Mouse (Mus musculus): ENCODE measurements around the gene Peli1. TPM values are rescaled to one million over a fixed set of nuclear protein-coding genes. Genes with fewer than 3 reads are reported as not detected.
A peak's percentile ranks its signal among the peaks of the same experiment; 100 is the strongest.

The Peli1 gene
- total RNA-seq, 2 experiments from 2014 or later = 11.3 to 15.9 TPM

- ATAC-seq (replicated peaks; ENCODE audit: poor library complexity, severe bottlenecking) = peak; percentile 43
Observed at GRCm38 (mm10) chr11:21091428-21092405, 626 bp downstream of the Peli1 start.

DNA sequence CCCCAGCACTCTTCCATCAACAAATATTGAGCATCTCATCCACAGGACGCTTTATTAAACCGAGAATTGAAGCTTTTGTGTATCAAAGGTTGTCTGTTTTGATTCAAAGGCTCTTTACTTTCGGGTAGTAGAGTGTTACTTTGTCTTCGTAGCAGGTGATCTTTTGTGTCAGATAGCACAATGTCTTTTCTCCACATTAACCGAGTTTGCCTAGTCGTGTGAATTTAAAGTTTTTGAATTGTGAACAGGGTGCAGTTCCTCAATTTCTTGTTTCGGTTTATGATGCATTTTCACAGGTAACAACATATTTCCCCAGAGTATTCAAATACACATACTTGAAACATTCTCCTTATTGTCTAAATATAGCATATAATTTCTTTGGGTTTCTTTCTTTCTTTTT is 1.5 kb downstream of the Peli1 start:
- ATAC-seq (replicated peaks; ENCODE audit: poor library complexity, severe bottlenecking) = no peak

DNA sequence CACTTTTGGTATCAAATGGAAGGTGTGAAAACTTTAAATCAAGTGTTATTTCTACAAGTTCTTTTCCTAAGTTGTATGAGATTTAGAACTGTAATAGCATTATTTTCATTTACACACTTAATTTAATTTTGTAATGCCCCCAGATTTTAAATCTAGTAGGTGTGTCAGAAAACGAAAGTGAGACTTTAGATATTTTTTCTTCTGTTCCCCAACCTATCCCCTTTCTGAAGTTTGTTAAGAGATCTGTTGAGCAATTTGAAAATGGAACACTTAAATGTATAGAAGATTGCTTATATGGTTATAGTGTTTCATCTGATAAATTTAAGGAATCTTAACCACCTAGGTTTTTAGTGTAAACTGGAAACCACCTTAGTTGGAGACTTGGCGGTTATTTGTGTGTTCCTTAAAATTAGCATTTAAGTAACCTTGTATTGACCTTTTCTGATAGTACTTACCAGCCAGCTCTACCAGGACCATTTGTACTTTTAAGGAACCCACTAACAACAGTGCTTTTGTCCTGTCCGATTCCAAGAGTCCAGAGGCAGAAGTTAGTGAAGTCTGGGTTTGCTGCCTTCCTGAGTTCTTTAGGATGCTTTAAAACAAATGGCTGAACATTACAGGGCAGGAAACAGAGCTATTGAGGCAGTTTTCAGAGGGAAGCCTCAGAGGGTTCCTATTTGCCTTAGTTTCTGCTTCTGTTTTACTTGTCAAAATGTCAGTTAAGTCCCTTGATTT is 2.2 kb downstream of the Peli1 start:
- no peak for ATAC-seq (replicated peaks; ENCODE audit: poor library complexity, severe bottlenecking)

DNA sequence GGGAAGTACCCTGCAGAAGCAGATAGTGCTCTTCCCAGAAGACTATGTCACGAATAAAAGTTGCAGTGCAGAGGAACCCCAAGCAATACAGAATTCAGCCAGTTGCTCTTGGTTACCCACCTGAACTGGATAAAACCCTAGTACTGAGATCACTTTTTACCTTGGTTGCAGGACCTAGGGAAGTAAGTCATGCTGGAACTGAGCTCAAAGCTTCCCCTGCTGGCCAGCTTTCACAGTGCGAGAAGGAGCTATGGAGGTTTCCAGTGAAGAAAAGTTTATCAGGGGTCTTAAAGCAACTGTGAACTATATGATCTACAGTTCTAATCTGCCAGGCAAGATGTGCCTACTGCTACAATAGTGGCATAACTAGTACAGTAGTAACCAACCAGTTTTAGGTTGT is 5.5 kb downstream of the Peli1 start:
- peak; percentile 40 for ATAC-seq (replicated peaks; ENCODE audit: poor library complexity, severe bottlenecking)

- ATAC-seq (replicated peaks; ENCODE audit: poor library complexity, severe bottlenecking) = no peak
Observed at GRCm38 (mm10) chr11:21098457-21098856, 7.4 kb downstream of the Peli1 start.

DNA sequence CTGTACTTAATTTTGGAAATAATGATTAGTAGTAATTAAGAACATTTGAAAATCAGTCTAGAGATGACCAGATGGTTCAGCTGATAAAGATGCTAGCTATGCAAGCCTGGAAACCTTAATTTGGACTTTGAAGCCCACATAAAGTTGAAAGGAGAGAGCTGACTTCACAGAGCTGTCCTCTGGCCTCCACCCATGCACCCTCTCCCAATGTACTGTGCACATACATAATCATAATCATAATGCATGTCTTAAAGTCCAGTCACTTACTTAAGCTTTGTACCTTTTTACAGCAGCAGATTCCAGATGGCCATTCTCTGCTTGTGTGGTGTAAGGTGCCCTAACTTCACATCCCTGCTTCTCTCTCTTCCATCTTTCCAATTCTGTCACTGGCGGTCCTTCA is 9.6 kb downstream of the Peli1 start:
- no peak for ATAC-seq (replicated peaks; ENCODE audit: poor library complexity, severe bottlenecking)

GRCm38 (mm10) chr11:21101286-21101685 is 10.2 kb downstream of the Peli1 start:
- no peak for ATAC-seq (replicated peaks; ENCODE audit: poor library complexity, severe bottlenecking)

DNA sequence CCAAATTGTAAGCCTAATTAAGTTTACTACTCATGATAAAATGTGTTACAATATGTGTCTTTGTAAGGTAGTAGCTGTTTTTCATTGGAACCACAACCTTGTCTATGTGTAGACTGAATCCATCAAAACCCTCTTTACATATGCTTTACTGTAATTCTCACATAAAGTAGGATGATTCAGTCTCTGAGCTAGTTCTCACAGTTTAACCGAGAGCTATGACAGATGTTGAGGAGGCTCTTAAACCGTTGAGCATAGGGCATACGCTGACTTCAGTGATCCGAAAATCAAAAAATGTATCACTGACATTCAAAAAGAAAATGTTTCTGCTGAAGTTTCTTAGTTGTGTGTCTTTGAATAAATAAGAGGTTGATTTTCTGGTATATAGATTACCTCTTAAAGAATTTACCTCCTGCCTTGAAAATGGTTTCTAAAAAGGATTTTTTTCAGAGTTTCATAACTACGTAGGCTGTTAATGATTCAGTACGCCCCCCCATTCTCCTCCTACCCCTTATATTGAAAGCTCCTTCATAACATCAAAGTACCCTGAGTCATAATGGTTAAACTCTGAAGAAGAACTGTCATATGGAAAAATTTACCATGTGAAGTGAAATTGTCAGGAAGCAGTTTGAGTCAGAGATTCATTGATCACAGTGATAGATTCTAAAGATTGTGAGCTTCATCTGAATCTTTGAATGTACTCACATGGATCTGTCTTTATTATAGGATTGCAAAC is 11.3 kb downstream of the Peli1 start:
- no peak for ATAC-seq (replicated peaks; ENCODE audit: poor library complexity, severe bottlenecking)

DNA sequence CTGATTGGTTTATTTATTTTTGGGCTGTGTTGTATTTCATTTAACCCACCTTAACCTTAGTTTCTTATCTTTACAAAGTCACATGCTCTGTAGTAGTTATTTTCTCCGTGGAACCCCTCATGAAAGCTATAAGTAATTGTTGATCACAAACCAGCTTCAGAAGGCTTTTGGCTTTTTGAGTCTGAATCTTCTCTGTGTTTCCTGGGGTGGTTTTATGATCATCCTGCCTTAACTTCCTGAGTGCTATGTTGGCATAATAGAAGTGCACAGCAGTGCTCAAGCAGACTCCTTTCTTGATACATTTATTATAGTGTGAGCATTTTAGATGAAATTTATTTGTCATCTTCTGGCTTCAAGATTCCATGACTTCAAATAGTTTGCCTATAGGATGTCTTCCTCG is 12.1 kb downstream of the Peli1 start:
- no peak for ATAC-seq (replicated peaks; ENCODE audit: poor library complexity, severe bottlenecking)

- no peak for ATAC-seq (replicated peaks; ENCODE audit: poor library complexity, severe bottlenecking)
Observed at GRCm38 (mm10) chr11:21105393-21105792, 14.3 kb downstream of the Peli1 start.

DNA sequence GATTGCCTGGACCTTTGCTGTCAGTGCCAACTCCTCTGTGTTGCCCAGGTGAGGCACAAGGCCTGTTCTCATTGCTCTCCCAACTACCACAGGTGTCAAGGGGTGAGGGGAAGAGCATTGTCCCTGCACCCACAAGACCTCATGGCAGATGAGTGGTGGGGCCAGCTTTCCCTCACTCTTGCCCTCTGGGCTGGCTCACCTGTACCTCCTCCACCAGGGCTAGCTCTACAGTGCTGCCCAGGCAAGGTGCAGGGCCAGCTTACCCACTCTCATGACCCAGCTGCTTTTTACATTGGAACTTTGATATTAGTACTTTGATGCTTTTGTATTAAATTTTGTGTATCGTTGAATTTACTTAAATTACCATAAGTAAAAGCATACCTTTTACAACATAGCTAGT is 16.0 kb downstream of the Peli1 start:
- no peak for ATAC-seq (replicated peaks; ENCODE audit: poor library complexity, severe bottlenecking)

DNA sequence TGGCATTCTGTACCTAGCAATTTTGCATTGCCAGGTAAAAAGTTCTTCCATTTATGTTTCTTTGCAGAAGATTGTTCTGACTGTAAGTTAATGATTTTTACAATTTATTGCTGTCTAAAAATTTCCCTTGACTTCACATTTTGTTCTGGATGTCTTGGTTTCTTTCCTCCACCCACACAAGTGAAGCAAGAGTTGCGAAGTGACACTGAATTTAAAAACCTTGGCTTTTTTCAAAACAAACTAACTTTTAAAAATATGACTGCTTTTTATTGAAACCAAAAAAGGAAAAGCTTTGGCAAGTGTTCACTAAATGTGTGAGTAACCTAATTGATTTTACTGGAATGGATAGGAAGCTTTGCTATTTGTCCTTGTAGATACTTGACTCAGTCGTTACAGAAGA is 18.2 kb downstream of the Peli1 start:
- ATAC-seq (replicated peaks; ENCODE audit: poor library complexity, severe bottlenecking) = no peak

DNA sequence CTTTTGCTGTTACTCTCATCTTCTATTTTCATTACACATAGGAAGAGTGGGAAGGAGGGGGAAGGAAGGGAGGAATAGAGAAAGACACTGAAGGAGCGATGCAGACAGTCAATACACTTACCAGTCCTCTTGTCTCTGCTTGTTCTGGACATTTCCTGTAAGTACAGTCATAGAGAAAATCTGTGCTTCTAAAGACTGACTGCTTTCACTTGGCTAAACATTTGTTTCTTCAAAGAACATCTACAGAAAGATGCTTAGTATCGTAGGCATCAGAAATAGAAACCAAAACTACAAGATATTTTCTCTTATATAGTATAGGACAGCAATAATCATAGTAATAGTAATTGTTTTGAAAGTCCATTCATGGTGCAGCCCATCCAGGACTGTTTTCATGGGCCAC is 23.4 kb downstream of the Peli1 start:
- no peak for ATAC-seq (replicated peaks; ENCODE audit: poor library complexity, severe bottlenecking)

DNA sequence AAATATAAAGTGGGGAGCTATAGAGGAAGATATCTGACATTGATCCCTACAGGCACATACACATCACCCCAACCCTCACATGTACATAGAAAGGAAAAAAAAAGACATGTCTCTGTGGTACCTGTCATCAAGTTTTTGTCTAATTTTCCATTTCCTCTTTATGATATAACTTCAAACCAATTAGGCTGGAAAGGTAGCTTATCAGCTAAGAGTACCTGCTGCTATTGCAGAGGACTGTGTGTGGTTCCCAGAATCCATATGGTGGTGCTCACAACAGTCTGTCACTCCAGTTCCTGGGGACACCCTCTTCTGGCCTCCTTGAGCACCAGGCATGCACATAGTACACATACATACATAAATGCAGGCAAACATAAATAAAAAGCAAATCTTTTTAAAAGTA is 24.7 kb downstream of the Peli1 start:
- no peak for ATAC-seq (replicated peaks; ENCODE audit: poor library complexity, severe bottlenecking)

DNA sequence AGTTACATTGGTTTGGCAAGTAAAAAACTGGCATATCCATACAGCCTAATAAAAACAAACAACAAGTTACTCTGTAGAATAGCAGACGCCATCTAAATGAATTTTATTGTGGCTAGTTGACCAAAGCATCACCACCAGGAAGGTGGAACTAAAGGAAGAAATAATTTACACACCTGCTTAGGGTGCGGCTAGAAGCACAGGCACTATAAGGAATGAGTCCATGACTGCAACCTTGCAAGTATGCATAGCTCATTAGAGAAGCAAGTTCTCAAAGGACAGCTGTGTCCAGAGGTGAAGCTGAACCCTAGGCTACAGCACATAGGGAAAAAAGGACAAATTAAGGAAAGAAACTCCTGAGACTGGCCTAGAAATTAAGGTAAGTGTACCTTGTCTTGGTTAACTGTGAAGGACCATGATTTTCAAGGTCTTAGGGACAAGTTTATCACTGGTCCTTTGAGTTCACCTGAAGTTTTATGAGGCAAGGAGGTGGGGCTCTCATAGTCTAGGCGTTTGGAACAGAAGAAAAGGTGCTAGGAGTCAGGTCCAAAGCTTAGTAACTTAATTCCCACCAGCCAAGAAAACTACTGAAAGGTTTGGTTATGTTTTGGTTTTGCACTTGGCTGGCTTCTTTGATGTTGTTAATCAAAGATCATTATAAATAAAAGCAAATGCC is 25.7 kb downstream of the Peli1 start:
- no peak for ATAC-seq (replicated peaks; ENCODE audit: poor library complexity, severe bottlenecking)

- no peak for ATAC-seq (replicated peaks; ENCODE audit: poor library complexity, severe bottlenecking)
Observed at GRCm38 (mm10) chr11:21121737-21122136, 30.6 kb downstream of the Peli1 start.

DNA sequence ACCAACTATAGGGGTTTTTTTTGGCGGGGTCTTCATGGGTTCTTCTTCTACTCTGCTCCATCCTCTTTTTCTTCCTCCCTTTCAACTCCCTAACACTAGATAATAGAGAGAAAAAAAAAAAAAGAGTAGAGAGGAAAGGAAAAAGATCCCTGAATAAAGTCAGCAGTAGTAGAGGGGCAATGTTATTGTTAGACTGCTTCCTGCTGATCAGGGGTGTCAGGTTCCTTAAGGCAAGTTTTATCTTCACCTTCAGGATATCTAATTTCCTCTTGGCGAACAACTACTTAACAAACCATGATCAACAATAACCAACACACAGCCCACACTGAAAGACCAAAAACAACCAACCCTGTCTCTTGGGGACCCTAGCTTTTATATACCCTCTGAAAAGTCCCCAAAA is 31.3 kb downstream of the Peli1 start:
- no peak for ATAC-seq (replicated peaks; ENCODE audit: poor library complexity, severe bottlenecking)

GRCm38 (mm10) chr11:21131692-21132091 is 40.6 kb downstream of the Peli1 start:
- no peak for ATAC-seq (replicated peaks; ENCODE audit: poor library complexity, severe bottlenecking)

- no peak for ATAC-seq (replicated peaks; ENCODE audit: poor library complexity, severe bottlenecking)
Observed at GRCm38 (mm10) chr11:21134875-21135451, 43.9 kb downstream of the Peli1 start.

- ATAC-seq (replicated peaks; ENCODE audit: poor library complexity, severe bottlenecking) = no peak
Observed at GRCm38 (mm10) chr11:21139453-21139852, 48.4 kb downstream of the Peli1 start.
